Mouse (Mus musculus) olfactory bulb, adult 2 months (tissue): ENCODE data around the gene Ccdc84.

Source experiments
- CTCF ChIP-seq: fragments of 200-500 bp; IDR thresholded peaks from 2 replicates; pipeline ENCODE4 v1.5.1; 2012; ENCODE audit warnings: low read depth, mild to moderate bottlenecking, low read length, moderate library complexity; ENCODE audit not compliant: insufficient read depth
- POLR2A ChIP-seq: fragments of 200-500 bp; IDR thresholded peaks from 2 replicates; pipeline ENCODE4 v1.6.1; 2012; ENCODE audit warnings: mild to moderate bottlenecking, low read depth, low read length, moderate library complexity; ENCODE audit not compliant: insufficient read depth

GRCm38 (mm10) chr9:44412781-44413180 is 5.6 kb downstream of the Ccdc84 start:
- TF ChIP-seq CTCF = no peak
- TF ChIP-seq POLR2A = no peak
